In the genomic region with DNA sequence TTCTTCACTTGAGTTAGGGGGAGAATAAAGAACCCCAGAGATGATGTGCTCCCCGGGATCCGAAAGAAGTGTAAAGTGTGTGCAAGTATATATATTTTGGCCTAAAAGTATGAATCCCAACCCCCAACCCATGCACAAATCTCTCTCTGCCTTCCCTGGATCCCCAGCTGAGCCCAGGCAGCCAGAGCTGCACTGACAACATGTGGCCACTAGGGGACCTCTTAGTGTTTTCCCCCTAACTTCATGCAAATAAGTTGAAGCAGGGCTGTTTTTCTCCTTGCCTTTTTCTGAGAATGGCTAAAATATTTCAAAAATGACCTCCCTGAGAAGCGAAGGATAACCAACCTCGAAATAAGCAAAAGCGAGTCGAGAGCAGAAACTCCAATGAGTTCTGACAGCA, we compare ENCODE assay signal across 8 mouse cellular contexts. TPM values are rescaled to one million over a fixed set of nuclear protein-coding genes. Genes with fewer than 3 reads are reported as not detected.
A peak's percentile ranks its signal among the peaks of the same experiment; 100 is the strongest.
DNase-seq lines count a peak whose midpoint lies in the region; ATAC-seq lines count a peak whose summit lies in the region.

No protein-coding gene starts in this region.

- H3K4me3 ChIP-seq in forebrain, embryonic 11.5 days (ENCODE audit: low read depth, low read length): no peak overlapping the region
- no peak overlapping the region for H3K4me3 ChIP-seq in forebrain, embryonic 16.5 days (replicated peaks; ENCODE audit: low read length)
- no peak overlapping the region for H3K4me3 ChIP-seq in neural tube, embryonic 15.5 days (replicated peaks)

- peak; percentile 49 for DNase-seq in forebrain, embryonic 11.5 days (ENCODE audit: low spot score)
- peak; percentile 17 for DNase-seq in neural tube, embryonic 10.5 days (ENCODE audit: extremely low spot score, low spot score)
- peak; percentile 50 for DNase-seq in embryo, embryonic 10.5 days (ENCODE audit: low spot score)
- peak; percentile 55 to 57 for DNase-seq in kidney, postnatal 4 days
- peak; percentile 8 for DNase-seq in ovary, postnatal 36 days (ENCODE audit: low spot score)

- ATAC-seq in forebrain, embryonic 11.5 days (replicated peaks; ENCODE audit: low FRiP score): no peak
- no peak for ATAC-seq in forebrain, embryonic 16.5 days
- no peak for ATAC-seq in neural tube, embryonic 15.5 days (ENCODE audit: low FRiP score)
- no peak for ATAC-seq in megakaryocyte-erythroid progenitor cell, adult 5-6 weeks (replicated peaks; ENCODE audit: low FRiP score, low TSS enrichment, poor library complexity, severe bottlenecking)

- H3K4me2 ChIP-seq in forebrain, embryonic 11.5 days (ENCODE audit: low read depth, low read length, severe bottlenecking): no peak overlapping the region
- H3K4me2 ChIP-seq in forebrain, embryonic 16.5 days (ENCODE audit: low read length): no peak overlapping the region
- H3K4me2 ChIP-seq in neural tube, embryonic 15.5 days: no peak overlapping the region

- no peaks in the 10 kb centered on the region for H3K27me3 ChIP-seq in forebrain, embryonic 11.5 days (ENCODE audit: control insufficient read depth, insufficient read depth, low read length)
- H3K27me3 ChIP-seq in forebrain, embryonic 16.5 days (replicated peaks; ENCODE audit: control insufficient read depth, insufficient read depth, low read length): no peaks in the 10 kb centered on the region
- no peaks in the 10 kb centered on the region for H3K27me3 ChIP-seq in neural tube, embryonic 15.5 days (replicated peaks)

- H3K9ac ChIP-seq in forebrain, embryonic 11.5 days (ENCODE audit: low read length): no peak overlapping the region
- no peak overlapping the region for H3K9ac ChIP-seq in forebrain, embryonic 16.5 days (replicated peaks; ENCODE audit: low read depth, low read length)
- H3K9ac ChIP-seq in neural tube, embryonic 15.5 days (replicated peaks): no peak overlapping the region

- H3K36me3 ChIP-seq in forebrain, embryonic 11.5 days (ENCODE audit: control insufficient read depth, insufficient read depth, low read length): no peaks in the 10 kb centered on the region
- H3K36me3 ChIP-seq in forebrain, embryonic 16.5 days (ENCODE audit: control insufficient read depth, insufficient read depth): no peaks in the 10 kb centered on the region
- H3K36me3 ChIP-seq in neural tube, embryonic 15.5 days: no peaks in the 10 kb centered on the region

- no peak overlapping the region for H3K27ac ChIP-seq in forebrain, embryonic 11.5 days (ENCODE audit: low read depth, low read length)
- no peak overlapping the region for H3K27ac ChIP-seq in forebrain, embryonic 16.5 days (ENCODE audit: low read length)
- no peak overlapping the region for H3K27ac ChIP-seq in neural tube, embryonic 15.5 days (replicated peaks)

- H3K9me3 ChIP-seq in forebrain, embryonic 11.5 days (ENCODE audit: control insufficient read depth, low read length): no peaks in the 10 kb centered on the region
- no peaks in the 10 kb centered on the region for H3K9me3 ChIP-seq in forebrain, embryonic 16.5 days (ENCODE audit: control insufficient read depth, low read length)
- H3K9me3 ChIP-seq in neural tube, embryonic 15.5 days (replicated peaks): no peaks in the 10 kb centered on the region

- no peaks in the 10 kb centered on the region for H3K4me1 ChIP-seq in forebrain, embryonic 11.5 days (replicated peaks; ENCODE audit: control insufficient read depth, insufficient read depth, low read length)
- no peaks in the 10 kb centered on the region for H3K4me1 ChIP-seq in forebrain, embryonic 16.5 days (replicated peaks; ENCODE audit: control insufficient read depth, insufficient read depth, low read length)
- no peaks in the 10 kb centered on the region for H3K4me1 ChIP-seq in neural tube, embryonic 15.5 days

- 52% methylated on average over 6 of the region's 6 CpGs for WGBS in forebrain, embryonic 11.5 days
- WGBS in forebrain, embryonic 16.5 days: 52% methylated on average over 6 of the region's 6 CpGs
- WGBS in neural tube, embryonic 15.5 days: 47% methylated on average over 6 of the region's 6 CpGs

RNA-seq across cellular contexts. Expression of a gene that starts 46.2 kb away (rescaled TPM):
- 14.1 and 15.8 TPM in 2 replicates for polyA plus RNA-seq in forebrain, embryonic 11.5 days (2014; fragmentation: Nextera tagmentation; extraction: Ambion mirVana)
- 14.2 and 18.0 TPM in 2 replicates for polyA plus RNA-seq in forebrain, embryonic 16.5 days (2015; fragmentation: Nextera tagmentation; extraction: Ambion mirVana)
- 12.3 and 16.1 TPM in 2 replicates for polyA plus RNA-seq in neural tube, embryonic 15.5 days (2015; fragmentation: Nextera tagmentation; extraction: Ambion mirVana)
- not detected in 2 replicates for total RNA-seq in megakaryocyte-erythroid progenitor cell, adult 5-6 weeks (2014; fragmentation: Nextera tagmentation)
- total RNA-seq in megakaryocyte-erythroid progenitor cell, adult 5-6 weeks (2017): not detected in 2 replicates
